Mouse (Mus musculus) olfactory bulb, adult 2 months (tissue): ENCODE results near the gene Myo18b. TPM values are rescaled to one million over a fixed set of nuclear protein-coding genes. Genes with fewer than 3 reads are reported as not detected.

ENCODE experiments used
- H3K27ac ChIP-seq: fragments of 200-500 bp; 2 replicates; pipeline ENCODE4 v1.5.1; 2012; ENCODE audit warnings: low read depth, low read length; ENCODE audit not compliant: insufficient read depth
- H3K4me1 ChIP-seq: fragments of 200-500 bp; 2 replicates; pipeline ENCODE4 v1.6.1; 2012; ENCODE audit warnings: low read length; ENCODE audit not compliant: control insufficient read depth, insufficient read depth
- H3K4me3 ChIP-seq: fragments of 200-500 bp; 2 replicates; pipeline ENCODE4 v1.5.1; 2012; ENCODE audit warnings: mild to moderate bottlenecking, low read depth, low read length, moderate library complexity; ENCODE audit not compliant: insufficient read depth
- CTCF ChIP-seq: fragments of 200-500 bp; IDR thresholded peaks from 2 replicates; pipeline ENCODE4 v1.5.1; 2012; ENCODE audit warnings: low read depth, mild to moderate bottlenecking, low read length, moderate library complexity; ENCODE audit not compliant: insufficient read depth
- POLR2A ChIP-seq: fragments of 200-500 bp; IDR thresholded peaks from 2 replicates; pipeline ENCODE4 v1.6.1; 2012; ENCODE audit warnings: mild to moderate bottlenecking, low read depth, low read length, moderate library complexity; ENCODE audit not compliant: insufficient read depth
- WGBS: fragments of 180-500 bp; shearing (Covaris S2); methylation state at CpG from one replicate; pipeline ENCODE4 v1.1.7; 2018; 5-methylcytosine and 5-hydroxymethylcytosine counted together
- polyA plus RNA-seq: library from polyadenylated mRNA; stranded (reverse); fragments of >200 nt; gene quantifications from 2 replicates; pipeline ENCODE4 v1.2.4, GENCODE M21; 2012; ENCODE audit warnings: low replicate concordance; ENCODE audit not compliant: missing spikeins, insufficient read depth, insufficient read length

The Myo18b gene
- polyA plus RNA-seq, 1 experiment = not detected

GRCm38 (mm10) chr5:112709831-112710230 lies 186.3 kb downstream of the Myo18b start:
- Histone ChIP-seq H3K4me3 (no peak overlapping the region), H3K27ac (no peak overlapping the region), H3K4me1 (peaks cover 12% of the 10 kb centered on the region)
- TF ChIP-seq CTCF = no peak
- no peak for TF ChIP-seq POLR2A

GRCm38 (mm10) chr5:112708441-112708840 lies 187.7 kb downstream of the Myo18b start:
- H3K4me3 ChIP-seq = no peak overlapping the region
- no peak for TF ChIP-seq CTCF
- TF ChIP-seq POLR2A = no peak

GRCm38 (mm10) chr5:112707478-112707877 lies 188.7 kb downstream of the Myo18b start:
- Histone ChIP-seq H3K27ac (no peak overlapping the region), H3K4me1 (peaks cover 12% of the 10 kb centered on the region), H3K4me3 (no peak overlapping the region)
- WGBS = 91% methylated on average over 2 of the region's 2 CpGs
- TF ChIP-seq POLR2A = no peak

More at GRCm38 (mm10) chr5:112708441-112708840, 187.7 kb downstream of the Myo18b start:
- H3K27ac ChIP-seq = no peak overlapping the region
- peaks cover 12% of the 10 kb centered on the region for H3K4me1 ChIP-seq

- TF ChIP-seq POLR2A (no peak), CTCF (no peak)
- H3K4me3 ChIP-seq = no peak overlapping the region
- H3K4me1 ChIP-seq = peaks cover 15% of the 10 kb centered on the region
- H3K27ac ChIP-seq = no peak overlapping the region
- 37% methylated on average over 3 of the region's 3 CpGs for WGBS
These were observed 195.4 kb downstream of the Myo18b start for GRCm38 (mm10) chr5:112700794-112701193.

GRCm38 (mm10) chr5:112696683-112697082 lies 199.5 kb downstream of the Myo18b start:
- TF ChIP-seq CTCF (no peak), POLR2A (no peak)
- Histone ChIP-seq H3K4me3 (no peak overlapping the region), H3K4me1 (peaks cover 48% of the 10 kb centered on the region), H3K27ac (no peak overlapping the region)
- 66% methylated on average over 4 of the region's 4 CpGs for WGBS

- Histone ChIP-seq H3K4me1 (peaks cover 40% of the 10 kb centered on the region), H3K4me3 (no peak overlapping the region), H3K27ac (no peak overlapping the region)
- no peak for TF ChIP-seq POLR2A
- TF ChIP-seq CTCF = no peak
- 47% methylated on average over 7 of the region's 7 CpGs for WGBS
These were observed 200.9 kb downstream of the Myo18b start for GRCm38 (mm10) chr5:112695254-112695711.

GRCm38 (mm10) chr5:112693286-112693849 lies 202.8 kb downstream of the Myo18b start:
- peak overlapping the region; percentile 61 for H3K27ac ChIP-seq

GRCm38 (mm10) chr5:112687100-112687818 lies 208.9 kb downstream of the Myo18b start:
- Histone ChIP-seq H3K4me3 (no peak overlapping the region), H3K4me1 (peaks cover 9% of the 10 kb centered on the region), H3K27ac (no peak overlapping the region)
- no peak for TF ChIP-seq POLR2A
- no peak for TF ChIP-seq CTCF
- 48% methylated on average over 4 of the region's 4 CpGs for WGBS

More at GRCm38 (mm10) chr5:112693286-112693849, 202.8 kb downstream of the Myo18b start:
- H3K4me3 ChIP-seq = no peak overlapping the region
- 31% methylated on average over 18 of the region's 18 CpGs for WGBS
- TF ChIP-seq CTCF = no peak
- TF ChIP-seq POLR2A = no peak
- peaks cover 34% of the 10 kb centered on the region for H3K4me1 ChIP-seq

GRCm38 (mm10) chr5:112686309-112687099 lies 209.7 kb downstream of the Myo18b start:
- Histone ChIP-seq H3K4me1 (peaks cover 2% of the 10 kb centered on the region; the same call in 1 of the 2 replicates), H3K27ac (no peak overlapping the region), H3K4me3 (no peak overlapping the region)
- TF ChIP-seq POLR2A (no peak), CTCF (no peak)
- 56% methylated on average over 14 of the region's 14 CpGs for WGBS
